Mouse (Mus musculus): ENCODE results near the gene Cfap70.

Gene Cfap70

GRCm38 (mm10) chr14:20451765-20452331 is at the start of gene Cfap70:
TSS of gene Cfap70 (minus strand) at chr14:20452226.
- DNase-seq: peak; percentile 33

GRCm38 (mm10) chr14:20499982-20500381 is 48.0 kb upstream of the Cfap70 start:
- DNase-seq: no peak

GRCm38 (mm10) chr14:20496603-20497002 is 44.6 kb upstream of the Cfap70 start, which contains the start of gene Mss51:
TSS of gene Mss51 (minus strand) at chr14:20496901.
- DNase-seq: no peak

- DNase-seq: no peak
Measured at GRCm38 (mm10) chr14:20486031-20486430, 34.0 kb upstream of the Cfap70 start.

GRCm38 (mm10) chr14:20482051-20482751 is 30.2 kb upstream of the Cfap70 start:
- no peak for DNase-seq

GRCm38 (mm10) chr14:20481211-20481610 is 29.2 kb upstream of the Cfap70 start:
- DNase-seq: no peak

- DNase-seq: no peak
Measured at GRCm38 (mm10) chr14:20480195-20480579, 28.2 kb upstream of the Cfap70 start.

- peak; percentile 69 for DNase-seq
Measured at GRCm38 (mm10) chr14:20479291-20480194, 27.5 kb upstream of the Cfap70 start, which contains the start of gene Anxa7. TSS of gene Anxa7 (minus strand) at chr14:20480133.

- DNase-seq: no peak
Measured at GRCm38 (mm10) chr14:20478801-20479200, 26.8 kb upstream of the Cfap70 start.

- no peak for DNase-seq
Measured at GRCm38 (mm10) chr14:20478385-20478784, 26.4 kb upstream of the Cfap70 start.

GRCm38 (mm10) chr14:20477261-20478025 is 25.4 kb upstream of the Cfap70 start:
- no peak for DNase-seq

- no peak for DNase-seq
Measured at GRCm38 (mm10) chr14:20460216-20460615, 8.2 kb upstream of the Cfap70 start.

- no peak for DNase-seq
Measured at GRCm38 (mm10) chr14:20458378-20458777, 6.4 kb upstream of the Cfap70 start.

GRCm38 (mm10) chr14:20452929-20453328 is 903 bp upstream of the Cfap70 start:
- DNase-seq: no peak

GRCm38 (mm10) chr14:20451302-20451701 is 724 bp downstream of the Cfap70 start:
- no peak for DNase-seq

- DNase-seq: peak; percentile 19
Measured at GRCm38 (mm10) chr14:20447209-20447608, 4.8 kb downstream of the Cfap70 start.

GRCm38 (mm10) chr14:20442252-20442651 is 9.8 kb downstream of the Cfap70 start:
- no peak for DNase-seq

- DNase-seq: no peak
Measured at GRCm38 (mm10) chr14:20436976-20437375, 15.1 kb downstream of the Cfap70 start.

GRCm38 (mm10) chr14:20432420-20432819 is 19.6 kb downstream of the Cfap70 start:
- DNase-seq: no peak

GRCm38 (mm10) chr14:20431726-20432125 is 20.3 kb downstream of the Cfap70 start:
- no peak for DNase-seq

GRCm38 (mm10) chr14:20429833-20430232 is 22.2 kb downstream of the Cfap70 start:
- no peak for DNase-seq

- DNase-seq: no peak
Measured at GRCm38 (mm10) chr14:20428593-20428992, 23.4 kb downstream of the Cfap70 start.

- DNase-seq: no peak
Measured at GRCm38 (mm10) chr14:20423046-20423445, 29.0 kb downstream of the Cfap70 start.
